Mouse (Mus musculus) CH12.LX (cell line): Measurements from ENCODE around the gene Itgam.

Experiments used
- CTCF ChIP-seq, 2 experiments: IDR thresholded peaks in 1 of 2; conservative IDR thresholded peaks in 1 of 2; 2 replicates each; pipeline ENCODE4 v1.5.1; 2011 to 2012; ENCODE audit warnings: low read depth in 2 of 2, low read length in 2 of 2, improper control_type of control experiment in 1 of 2, inconsistent platforms in 1 of 2, mild to moderate bottlenecking in 1 of 2, moderate library complexity in 1 of 2
- ELF1 ChIP-seq: IDR thresholded peaks from 2 replicates; pipeline ENCODE4 v1.6.1; 2014; ENCODE audit warnings: low read depth, mild to moderate bottlenecking, inconsistent platforms, low read length, improper control_type of control experiment
- MAFK ChIP-seq: IDR thresholded peaks from 2 replicates; pipeline ENCODE4 v1.6.1; 2011; ENCODE audit warnings: low read length, improper control_type of control experiment; ENCODE audit not compliant: insufficient replicate concordance
- TCF12 ChIP-seq: IDR thresholded peaks from 2 replicates; pipeline ENCODE4 v1.6.1; 2014; ENCODE audit warnings: low read depth, mild to moderate bottlenecking, inconsistent platforms, low read length, improper control_type of control experiment

DNA sequence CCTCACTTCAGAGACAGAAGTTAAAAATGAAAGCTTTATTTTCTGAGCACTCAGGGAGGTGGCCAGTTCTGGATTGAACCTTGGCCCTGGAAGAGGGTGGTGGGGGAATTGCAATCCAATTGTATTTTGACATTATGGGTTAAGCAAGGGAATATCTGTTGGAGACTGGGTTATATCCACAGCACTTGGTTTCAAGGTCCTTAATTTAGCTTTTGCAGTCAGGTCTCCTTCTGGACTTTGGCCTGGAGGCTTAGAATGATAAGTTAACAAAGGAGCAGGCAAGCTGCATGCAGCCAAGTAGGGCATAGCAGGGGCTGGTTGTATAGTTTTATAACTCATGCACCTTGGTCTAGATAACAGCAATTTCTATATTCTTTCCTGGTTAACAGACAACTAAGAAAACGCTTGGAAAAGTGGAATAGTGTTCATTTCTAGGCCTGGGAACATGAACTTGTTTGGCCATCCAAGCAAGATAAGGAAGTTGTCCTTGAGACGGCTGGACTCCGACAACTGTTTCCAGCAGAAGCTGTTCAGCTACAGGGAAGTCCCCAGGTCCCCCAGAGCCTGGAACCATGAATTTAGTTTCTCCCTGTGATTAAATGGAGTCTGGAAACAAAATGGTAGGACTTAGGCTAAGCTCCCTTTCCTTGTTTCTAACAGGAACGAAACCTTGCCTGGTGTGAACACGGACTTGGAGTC, 30.0 kb upstream of the Itgam start:
- TF ChIP-seq TCF12 (no peak), CTCF (conservative IDR thresholded peaks at IDR 0.05 in 1 of 2, IDR thresholded peaks at IDR 0.05 in 1 of 2; ENCODE audit: low read depth in 2 of 2, low read length in 2 of 2) (no peak), MAFK (no peak), ELF1 (no peak)
